Mouse (Mus musculus) activated CD4-positive, CD25-positive, alpha-beta regulatory T cell, adult 4 months (primary cell): ENCODE results near the gene Bmf. TPM values are rescaled to one million over a fixed set of nuclear protein-coding genes. Genes with fewer than 3 reads are reported as not detected.

Source experiments
- polyA plus RNA-seq, 2 experiments: library from polyadenylated mRNA; unstranded; fragments of 100-300 nt; shearing (Covaris generic); gene quantifications; one replicate each; pipeline ENCODE4 v1.2.1; 2017

Gene Bmf
- polyA plus RNA-seq, 2 experiments from 2014 or later, result 0.18 to 0.19 TPM

Other genes with a start within 250 kb of the Bmf start
- under 1 TPM in 1 of 2 experiments, not detected in 1; 0.11 TPM for gene Gpr176, start 176.3 kb downstream of the Bmf start, polyA plus RNA-seq
- gene Eif2ak4, start 161.1 kb downstream of the Bmf start, polyA plus RNA-seq, result 1 to 10 TPM; 2.0 to 2.7 TPM
- 100 to 1,000 TPM; 294 to 327 TPM for gene Srp14, start 70.0 kb downstream of the Bmf start, polyA plus RNA-seq
- gene Bub1b, start 48.5 kb upstream of the Bmf start, polyA plus RNA-seq, result 10 to 100 TPM; 11.4 to 18.8 TPM
- not detected for gene Pak6, start 113.6 kb upstream of the Bmf start, polyA plus RNA-seq
- gene Ankrd63, start 154.3 kb upstream of the Bmf start, polyA plus RNA-seq, result not detected
- gene Plcb2, start 178.8 kb upstream of the Bmf start, polyA plus RNA-seq, result 10 to 100 TPM; 17.4 to 20.2 TPM
- gene Inafm2, start 196.1 kb upstream of the Bmf start, polyA plus RNA-seq, result 10 to 100 TPM; 19.8 to 27.2 TPM
- not detected for gene Ccdc9b, start 213.0 kb upstream of the Bmf start, polyA plus RNA-seq
- gene Phgr1, start 223.1 kb upstream of the Bmf start, polyA plus RNA-seq, result not detected
- gene Disp2, start 230.0 kb upstream of the Bmf start, polyA plus RNA-seq, result under 1 TPM in 1 of 2 experiments, not detected in 1; 0.25 TPM